Mouse (Mus musculus): Measurements from ENCODE around the gene Pglyrp3. TPM values are rescaled to one million over a fixed set of nuclear protein-coding genes. Genes with fewer than 3 reads are reported as not detected.
"Not testable (repeated sequence)": the region's sequence is repeated elsewhere in the genome, so short reads cannot be mapped to it uniquely, and the experiment has no call there.

Gene Pglyrp3
- polyA plus RNA-seq (2021), result not detected

DNA sequence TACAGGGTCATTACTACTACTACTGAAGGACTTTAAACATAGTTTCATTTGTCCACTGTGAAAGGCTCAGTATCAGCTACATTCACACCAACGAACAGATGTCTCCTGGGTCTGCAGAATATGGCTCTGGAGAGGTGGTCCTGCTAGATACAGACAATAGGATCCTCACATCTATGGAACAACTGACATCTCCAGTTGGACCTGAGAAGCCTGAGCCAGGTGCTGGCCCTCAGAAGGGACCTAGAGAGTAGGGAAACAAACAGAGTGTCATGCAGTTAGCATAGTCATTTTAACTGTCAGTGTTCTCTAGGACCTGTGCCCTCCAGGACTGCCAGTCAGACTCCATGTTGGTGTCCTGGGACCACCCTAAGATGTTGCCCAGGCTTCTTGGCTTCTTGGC is at the start of gene Pglyrp3:
Gene Pglyrp3, plus strand, starts transcription at position 301 of the 400 bp plus-strand sequence.
- ChIA-PET POLR2A (no interaction called here), CTCF (no interaction called here)
- TF ChIP-seq CTCF (IDR thresholded peaks at IDR 0.05), result no peak
- H3K27me3 ChIP-seq, result no peaks in the 10 kb centered on the region
- DNase-seq (ENCODE audit: low read depth, low spot score) (no peak), ATAC-seq (no peak)
- in situ Hi-C loops (cut with MboI; ENCODE audit: low pct_unique_long_range_greater_than_20kb), result no loop called here

DNA sequence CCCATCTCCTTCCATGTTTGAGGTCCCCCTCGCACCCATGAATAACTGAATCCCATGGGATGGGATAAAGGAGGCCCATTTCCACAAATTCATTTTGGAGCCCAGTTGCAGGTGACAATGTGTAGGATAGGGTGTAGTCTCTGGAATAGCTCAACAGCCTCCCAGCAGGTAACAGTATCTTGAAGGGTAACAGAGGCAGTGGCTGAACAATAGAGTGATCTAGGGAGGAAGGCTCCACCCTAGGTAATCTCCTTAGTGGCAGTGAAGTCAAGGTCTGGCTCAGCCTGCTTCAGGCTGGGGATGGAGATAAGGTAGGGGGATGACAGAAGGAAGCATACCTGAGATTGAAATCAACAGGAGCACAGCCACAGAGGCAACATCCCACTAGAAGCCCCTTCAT is 3.4 kb upstream of the Pglyrp3 start:
- DNase-seq (ENCODE audit: low read depth, low spot score), result no peak
- no peak for ATAC-seq
- TF ChIP-seq CTCF (IDR thresholded peaks at IDR 0.05), result no peak
- in situ Hi-C loops (cut with MboI; ENCODE audit: low pct_unique_long_range_greater_than_20kb), result no loop called here
- ChIA-PET CTCF (no interaction called here), POLR2A (no interaction called here)
- H3K27me3 ChIP-seq, result no peaks in the 10 kb centered on the region

GRCm38 (mm10) chr3:92024541-92024940 is 10.2 kb downstream of the Pglyrp3 start:
- not testable (repeated sequence) for DNase-seq (ENCODE audit: low read depth, low spot score)

DNA sequence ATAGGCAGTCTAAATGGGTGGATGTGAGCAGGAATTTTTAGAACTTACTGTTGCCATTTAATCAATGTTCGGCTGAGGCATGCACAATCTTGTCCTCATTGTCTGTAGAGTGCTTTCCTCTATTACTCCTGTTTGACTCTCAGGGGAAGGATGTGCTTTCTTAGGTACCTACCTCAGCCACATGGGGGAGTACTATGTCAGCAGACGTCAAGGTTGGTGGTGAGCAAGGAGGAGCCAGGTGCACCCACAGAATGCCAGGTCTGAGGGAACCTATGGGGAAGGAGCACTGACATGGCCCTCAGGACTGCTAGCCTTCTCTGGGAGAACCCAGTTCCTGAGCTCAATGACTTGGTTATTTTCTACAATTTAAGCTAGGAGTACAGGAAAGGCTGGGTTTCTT is 18.8 kb downstream of the Pglyrp3 start:
- DNase-seq (ENCODE audit: low read depth, low spot score), result no peak
- in situ Hi-C loops (cut with MboI; ENCODE audit: low pct_unique_long_range_greater_than_20kb), result no loop called here
- H3K27me3 ChIP-seq, result no peaks in the 10 kb centered on the region
- no peak for ATAC-seq
- ChIA-PET POLR2A (no interaction called here), CTCF (no interaction called here)
- TF ChIP-seq CTCF (IDR thresholded peaks at IDR 0.05), result peak; percentile 9

More at GRCm38 (mm10) chr3:92024541-92024940, 10.2 kb downstream of the Pglyrp3 start:
- POLR2A ChIA-PET; H3K27me3 ChIP-seq; ATAC-seq; in situ Hi-C loops (cut with MboI; ENCODE audit: low pct_unique_long_range_greater_than_20kb): not testable (repeated sequence)
- CTCF ChIA-PET, result interaction anchor here (1.0 kb wide), 1 partner anchor 9 kb away, joined by 3 read pairs; no protein-coding TSS in a partner anchor

GRCm38 (mm10) chr3:92033892-92034291 is 19.5 kb downstream of the Pglyrp3 start:
- no peak for TF ChIP-seq CTCF (IDR thresholded peaks at IDR 0.05)
- no peak for DNase-seq (ENCODE audit: low read depth, low spot score)
- POLR2A ChIA-PET, result no interaction called here
- CTCF ChIA-PET, result interaction anchor here (1.0 kb wide), 1 partner anchor 22 kb away, joined by 3 read pairs; no protein-coding TSS in a partner anchor
- no peaks in the 10 kb centered on the region for H3K27me3 ChIP-seq
- in situ Hi-C loops (cut with MboI; ENCODE audit: low pct_unique_long_range_greater_than_20kb), result no loop called here
- ATAC-seq, result no peak

DNA sequence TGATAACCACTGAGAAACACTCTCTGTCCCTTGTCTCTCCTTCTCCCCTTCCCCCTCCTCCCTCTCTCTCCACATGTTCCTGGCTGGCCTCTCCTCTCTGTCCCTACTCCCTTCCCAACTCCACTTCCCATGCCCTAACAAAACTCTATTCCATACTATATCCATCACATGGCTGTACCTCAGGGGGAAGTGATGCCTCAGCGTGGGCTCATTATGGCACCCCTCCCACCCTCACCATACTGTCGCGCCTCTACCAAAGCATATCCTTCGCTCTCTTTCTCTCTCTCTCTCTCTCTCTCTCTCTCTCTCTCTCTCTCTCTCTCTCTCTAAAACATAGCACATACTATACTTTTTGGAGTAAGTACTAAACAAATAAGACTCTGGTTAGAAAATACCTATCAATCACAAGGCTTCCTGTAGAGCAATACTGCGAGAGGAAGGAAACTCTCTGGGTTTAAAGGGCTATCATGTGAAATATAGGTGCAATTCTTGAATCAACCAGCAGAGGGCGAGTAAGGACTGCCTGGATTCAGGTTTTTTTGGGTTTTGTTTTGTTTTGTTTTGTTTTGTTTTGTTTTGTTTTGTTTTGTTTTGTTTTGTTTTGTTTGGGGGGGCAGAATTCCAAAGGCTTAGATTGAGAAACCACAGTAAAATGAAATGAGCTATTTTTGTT is 36.1 kb downstream of the Pglyrp3 start:
- ChIA-PET CTCF (interaction anchor here (0.7 to 2.0 kb wide), 9 partner anchors 9 to 56 kb away, joined by 3 to 7 read pairs (median 3); no protein-coding TSS in a partner anchor), POLR2A (no interaction called here)
- H3K27me3 ChIP-seq, result peaks cover 37% of the 10 kb centered on the region
- ATAC-seq, result no peak
- in situ Hi-C loops (cut with MboI; ENCODE audit: low pct_unique_long_range_greater_than_20kb), result loop anchor here (5.0 kb wide), 1 partner anchor 57 kb away; no protein-coding TSS in a partner anchor
- TF ChIP-seq CTCF (IDR thresholded peaks at IDR 0.05), result peak; percentile 78
- DNase-seq (ENCODE audit: low read depth, low spot score), result no peak

DNA sequence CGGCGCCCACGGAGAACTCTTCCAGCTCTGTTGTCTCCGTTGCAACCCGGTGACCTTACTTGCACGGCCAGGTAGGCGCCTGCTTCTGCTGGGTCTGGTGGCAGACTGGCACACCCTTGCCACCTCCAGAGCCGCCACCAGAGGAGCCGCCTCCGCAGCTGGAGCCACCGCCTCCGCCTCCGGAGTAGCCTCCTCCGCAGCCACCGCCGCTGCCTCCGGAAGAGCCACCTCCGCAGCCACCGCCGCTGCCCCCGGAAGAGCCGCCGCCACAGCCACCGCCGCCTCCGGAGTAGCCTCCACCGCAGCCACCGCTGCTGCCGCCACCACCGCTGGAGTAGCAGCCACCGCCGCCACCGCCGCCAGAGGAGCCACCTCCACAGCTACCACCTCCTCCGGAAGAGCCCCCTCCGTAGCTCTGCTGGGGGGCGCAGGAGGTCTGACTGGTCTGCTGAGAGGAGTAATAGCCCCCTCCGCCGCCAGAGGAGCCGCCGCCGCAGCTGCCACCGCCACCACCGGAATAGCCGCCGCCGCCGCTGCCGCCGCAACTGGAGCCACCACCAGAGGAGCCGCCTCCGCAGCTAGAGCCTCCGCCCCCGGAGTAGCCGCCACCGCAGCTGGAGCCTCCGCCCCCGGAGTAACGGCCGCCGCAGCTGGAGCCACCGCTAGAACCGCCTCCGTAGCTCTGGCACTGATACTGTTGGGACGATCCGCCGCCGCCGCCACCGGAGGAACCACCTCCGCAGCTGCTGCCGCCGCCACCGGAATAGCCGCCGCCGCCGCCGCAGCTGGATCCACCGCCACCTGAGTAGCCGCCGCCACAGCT is 66.3 kb downstream of the Pglyrp3 start:
- H3K27me3 ChIP-seq, result peaks cover 71% of the 10 kb centered on the region
- ChIA-PET CTCF (interaction anchor here (1.5 kb wide), 1 partner anchor 37 kb away, joined by 4 read pairs; no protein-coding TSS in a partner anchor), POLR2A (no interaction called here)
- peak; percentile 26 for TF ChIP-seq CTCF (IDR thresholded peaks at IDR 0.05)
- peak; percentile 77 for ATAC-seq
- DNase-seq (ENCODE audit: low read depth, low spot score), result no peak
- in situ Hi-C loops (cut with MboI; ENCODE audit: low pct_unique_long_range_greater_than_20kb), result no loop called here

Other genes with a start within 250 kb of the Pglyrp3 start
- not detected for gene Lor, start 68.6 kb downstream of the Pglyrp3 start, polyA plus RNA-seq (2021)
- gene Prr9, start 109.4 kb downstream of the Pglyrp3 start, polyA plus RNA-seq (2021), result not detected
- gene Lelp1, start 128.2 kb downstream of the Pglyrp3 start, polyA plus RNA-seq (2021), result not detected
- not detected for gene Sprr2a1, start 201.2 kb downstream of the Pglyrp3 start, polyA plus RNA-seq (2021)
- 0.19 TPM for gene Sprr2a2, start 201.3 kb downstream of the Pglyrp3 start, polyA plus RNA-seq (2021)

Measured in Patski (cell line).